Comparison of ENCODE assay signal across 18 mouse cellular contexts in genomic region chr15:93504808-93505207, GRCm38 (mm10).
"Had no signal": no experiment of that assay in that cellular context is flagged by ENCODE, and none has a peak within 500 bp of the region (broad histone marks: within the 10 kb centered on the region; RNA-seq: fewer than 3 reads in every experiment).

No protein-coding gene starts in this region.

- ATAC-seq: midbrain, embryonic 16.5 days had no signal

- H3K27ac ChIP-seq: midbrain, embryonic 10.5 days; midbrain, embryonic 12.5 days; neural tube, embryonic 12.5 days; neural tube, embryonic 15.5 days had no signal

- DNase-seq: lung, adult 18-20 months; lung, embryonic 14.5 days; lung, postnatal 10 days; lung, postnatal 4 days; midbrain, embryonic 14.5 days; retina, postnatal 1 day; right cerebral cortex, postnatal 25 days; right cerebral cortex, postnatal 4 days; spleen, adult 18-20 months; thymus, adult 18-20 months; thymus, postnatal 14 days; thymus, postnatal 36 days had no signal

- H3K4me3 ChIP-seq: midbrain, embryonic 10.5 days; midbrain, embryonic 12.5 days; myocyte; neural tube, embryonic 12.5 days; neural tube, embryonic 15.5 days had no signal
